In genomic region chr11:118512257-118512910, GRCm38 (mm10) we compare ENCODE assay signal across 9 mouse cellular contexts. TPM values are rescaled to one million over a fixed set of nuclear protein-coding genes. Genes with fewer than 3 reads are reported as not detected.
DNase-seq lines count a peak whose midpoint lies in the region; ATAC-seq lines count a peak whose summit lies in the region.
"Had no signal": no experiment of that assay in that cellular context is flagged by ENCODE, and none has a peak within 500 bp of the region (broad histone marks: within the 10 kb centered on the region; RNA-seq: fewer than 3 reads in every experiment).

No protein-coding gene starts in this region.

- peaks cover 2% of the 10 kb centered on the region; the same call in 1 of the 2 replicates for H3K27me3 ChIP-seq in liver, embryonic 16.5 days (ENCODE audit: control insufficient read depth, insufficient read depth, low read depth, low read length)
- H3K27me3 ChIP-seq in liver, embryonic 11.5 days (replicated peaks; ENCODE audit: control insufficient read depth, insufficient read depth, low read length) = peaks cover under 1% of the 10 kb centered on the region; the same call in 1 of the 2 replicates
- peaks cover 10% of the 10 kb centered on the region for H3K27me3 ChIP-seq in embryonic facial prominence, embryonic 15.5 days
- H3K27me3 ChIP-seq in hindbrain, embryonic 16.5 days (replicated peaks; ENCODE audit: control insufficient read depth, insufficient read depth, low read length) = no peaks in the 10 kb centered on the region
- no peaks in the 10 kb centered on the region for H3K27me3 ChIP-seq in neural tube, embryonic 14.5 days (ENCODE audit: control insufficient read depth, insufficient read depth, low read length)

- no peaks in the 10 kb centered on the region for H3K4me1 ChIP-seq in liver, embryonic 16.5 days (ENCODE audit: control insufficient read depth, low read depth, low read length)
- no peaks in the 10 kb centered on the region for H3K4me1 ChIP-seq in liver, embryonic 11.5 days (replicated peaks; ENCODE audit: control insufficient read depth, insufficient read depth, low read length)
- peaks cover 42% of the 10 kb centered on the region for H3K4me1 ChIP-seq in embryonic facial prominence, embryonic 15.5 days
- peaks cover 19% of the 10 kb centered on the region for H3K4me1 ChIP-seq in hindbrain, embryonic 16.5 days (ENCODE audit: control insufficient read depth, insufficient read depth, low read depth, low read length)
- peaks cover 19% of the 10 kb centered on the region for H3K4me1 ChIP-seq in neural tube, embryonic 14.5 days (ENCODE audit: control insufficient read depth, insufficient read depth, low read length)

- no peak overlapping the region for H3K4me2 ChIP-seq in liver, embryonic 16.5 days (ENCODE audit: low read depth, low read length)
- no peak overlapping the region for H3K4me2 ChIP-seq in liver, embryonic 11.5 days
- H3K4me2 ChIP-seq in embryonic facial prominence, embryonic 15.5 days (replicated peaks) = peak overlapping the region; percentile 21
- no peak overlapping the region; the same call in 1 of the 2 replicates for H3K4me2 ChIP-seq in hindbrain, embryonic 16.5 days (ENCODE audit: low read length)
- no peak overlapping the region for H3K4me2 ChIP-seq in neural tube, embryonic 14.5 days (ENCODE audit: low read depth, low read length)

- no peaks in the 10 kb centered on the region for H3K9me3 ChIP-seq in liver, embryonic 16.5 days (replicated peaks; ENCODE audit: control insufficient read depth, low read length)
- H3K9me3 ChIP-seq in liver, embryonic 11.5 days (ENCODE audit: control insufficient read depth, low read length) = no peaks in the 10 kb centered on the region
- H3K9me3 ChIP-seq in embryonic facial prominence, embryonic 15.5 days (replicated peaks) = no peaks in the 10 kb centered on the region
- H3K9me3 ChIP-seq in hindbrain, embryonic 16.5 days (ENCODE audit: control insufficient read depth, low read length) = no peaks in the 10 kb centered on the region
- H3K9me3 ChIP-seq in neural tube, embryonic 14.5 days (ENCODE audit: control insufficient read depth, low read length) = no peaks in the 10 kb centered on the region

- H3K9ac ChIP-seq in liver, embryonic 16.5 days (ENCODE audit: low read depth, low read length) = no peak overlapping the region
- no peak overlapping the region for H3K9ac ChIP-seq in liver, embryonic 11.5 days (ENCODE audit: low read depth, low read length)
- H3K9ac ChIP-seq in embryonic facial prominence, embryonic 15.5 days = no peak overlapping the region
- H3K9ac ChIP-seq in hindbrain, embryonic 16.5 days (ENCODE audit: low read depth, low read length) = peak overlapping the region; percentile 4
- H3K9ac ChIP-seq in neural tube, embryonic 14.5 days (replicated peaks; ENCODE audit: low read depth, low read length) = 0 out of 2 replicates have a peak overlapping the region, but pooled peaks have one; percentile 29

- 50% methylated on average over 15 of the region's 15 CpGs for WGBS in liver, embryonic 16.5 days (ENCODE audit: insufficient replicate concordance)
- 65% methylated on average over 15 of the region's 15 CpGs for WGBS in liver, embryonic 11.5 days
- WGBS in embryonic facial prominence, embryonic 15.5 days = 16% methylated on average over 13 of the region's 15 CpGs
- 32% methylated on average over 15 of the region's 15 CpGs for WGBS in hindbrain, embryonic 16.5 days
- 29% methylated on average over 14 of the region's 15 CpGs for WGBS in neural tube, embryonic 14.5 days

- H3K36me3 ChIP-seq in liver, embryonic 16.5 days (ENCODE audit: control insufficient read depth, insufficient read depth) = no peaks in the 10 kb centered on the region
- H3K36me3 ChIP-seq in liver, embryonic 11.5 days (ENCODE audit: control insufficient read depth, insufficient read depth, low read length) = no peaks in the 10 kb centered on the region
- H3K36me3 ChIP-seq in embryonic facial prominence, embryonic 15.5 days = no peaks in the 10 kb centered on the region
- no peaks in the 10 kb centered on the region for H3K36me3 ChIP-seq in hindbrain, embryonic 16.5 days (ENCODE audit: control insufficient read depth, insufficient read depth, low read length)
- no peaks in the 10 kb centered on the region for H3K36me3 ChIP-seq in neural tube, embryonic 14.5 days (ENCODE audit: control insufficient read depth, insufficient read depth, low read length)

- H3K27ac ChIP-seq in liver, embryonic 16.5 days (ENCODE audit: low read length) = no peak overlapping the region
- no peak overlapping the region for H3K27ac ChIP-seq in liver, embryonic 11.5 days (ENCODE audit: low read depth, low read length)
- H3K27ac ChIP-seq in embryonic facial prominence, embryonic 15.5 days (replicated peaks) = no peak overlapping the region; the same call in 1 of the 2 replicates
- peak overlapping the region; percentile 54; the same call in 1 of the 2 replicates for H3K27ac ChIP-seq in hindbrain, embryonic 16.5 days (ENCODE audit: low read depth, low read length)
- peak overlapping the region; percentile 77 for H3K27ac ChIP-seq in neural tube, embryonic 14.5 days (ENCODE audit: low read depth, low read length)

- ATAC-seq in liver, embryonic 16.5 days (ENCODE audit: low read depth) = 0 out of 2 replicates have a peak, but pooled peaks have one; percentile 19
- no peak; the same call in 1 of the 2 replicates for ATAC-seq in liver, embryonic 11.5 days (replicated peaks; ENCODE audit: low FRiP score)
- peak; percentile 32 for ATAC-seq in embryonic facial prominence, embryonic 15.5 days (ENCODE audit: insufficient number of reproducible peaks, low FRiP score, low TSS enrichment, low read depth)
- ATAC-seq in hindbrain, embryonic 16.5 days = peak; percentile 46
- ATAC-seq in neural tube, embryonic 14.5 days (ENCODE audit: low read depth) = peak; percentile 65

- no peak overlapping the region for H3K4me3 ChIP-seq in liver, embryonic 16.5 days (ENCODE audit: low read depth, low read length)
- H3K4me3 ChIP-seq in liver, embryonic 11.5 days (ENCODE audit: low read depth, low read length) = no peak overlapping the region
- H3K4me3 ChIP-seq in embryonic facial prominence, embryonic 15.5 days (replicated peaks) = no peak overlapping the region
- no peak overlapping the region for H3K4me3 ChIP-seq in hindbrain, embryonic 16.5 days (ENCODE audit: low read length)
- H3K4me3 ChIP-seq in neural tube, embryonic 14.5 days (ENCODE audit: low read depth, low read length) = no peak overlapping the region

- DNase-seq in liver, embryonic 11.5 days (ENCODE audit: low spot score) = no peak
- DNase-seq in adrenal gland, adult (ENCODE audit: inconsistent age in 2 of 2, low spot score in 1 of 2) = no peak
- DNase-seq in thymus, postnatal 36 days = no peak
- DNase-seq in left cerebral cortex, adult 8-10 months (ENCODE audit: low spot score in 2 of 2) = no peak
- DNase-seq: thymus, postnatal 25 days had no signal

RNA-seq across cellular contexts. Expression of gene Engase, which starts 35.8 kb away (rescaled TPM):
- polyA plus RNA-seq in liver, embryonic 16.5 days (2015; fragmentation: Nextera tagmentation; extraction: Ambion mirVana) = 5.7 and 7.6 TPM in 2 replicates
- 13.4 and 14.3 TPM in 2 replicates for polyA plus RNA-seq in liver, embryonic 11.5 days (2014; fragmentation: Nextera tagmentation; extraction: Ambion mirVana)
- 8.6 and 8.7 TPM in 2 replicates for polyA plus RNA-seq in embryonic facial prominence, embryonic 15.5 days (2015; fragmentation: Nextera tagmentation; extraction: Ambion mirVana)
- 6.5 and 8.7 TPM in 2 replicates for polyA plus RNA-seq in hindbrain, embryonic 16.5 days (2015; fragmentation: Nextera tagmentation; extraction: Ambion mirVana)
- polyA plus RNA-seq in neural tube, embryonic 14.5 days (2014; fragmentation: Nextera tagmentation; extraction: Ambion mirVana) = 5.9 and 6.0 TPM in 2 replicates
- total RNA-seq in left cerebral cortex, adult 8-10 months (2022) = 10 to 100 TPM; 12.6 to 18.2 (median 15.3) TPM

Comparison
In these comparisons a context has a peak if more than half of its experiments do, and no peak if none do; other contexts are left out.
1. H3K27ac ChIP-seq: peak in hindbrain, embryonic 16.5 days (single experiment) and neural tube, embryonic 14.5 days (single experiment); none in liver, embryonic 16.5 days (single experiment), liver, embryonic 11.5 days (single experiment) and embryonic facial prominence, embryonic 15.5 days (single experiment).
2. H3K9ac ChIP-seq: peak in hindbrain, embryonic 16.5 days (single experiment) and neural tube, embryonic 14.5 days (single experiment); none in liver, embryonic 16.5 days (single experiment), liver, embryonic 11.5 days (single experiment) and embryonic facial prominence, embryonic 15.5 days (single experiment).